Mouse (Mus musculus): ENCODE measurements around the gene Magohb.
A peak's percentile ranks its signal among the peaks of the same experiment; 100 is the strongest.
"Not testable (repeated sequence)": the region's sequence is repeated elsewhere in the genome, so short reads cannot be mapped to it uniquely, and the experiment has no call there.

Magohb gene

DNA sequence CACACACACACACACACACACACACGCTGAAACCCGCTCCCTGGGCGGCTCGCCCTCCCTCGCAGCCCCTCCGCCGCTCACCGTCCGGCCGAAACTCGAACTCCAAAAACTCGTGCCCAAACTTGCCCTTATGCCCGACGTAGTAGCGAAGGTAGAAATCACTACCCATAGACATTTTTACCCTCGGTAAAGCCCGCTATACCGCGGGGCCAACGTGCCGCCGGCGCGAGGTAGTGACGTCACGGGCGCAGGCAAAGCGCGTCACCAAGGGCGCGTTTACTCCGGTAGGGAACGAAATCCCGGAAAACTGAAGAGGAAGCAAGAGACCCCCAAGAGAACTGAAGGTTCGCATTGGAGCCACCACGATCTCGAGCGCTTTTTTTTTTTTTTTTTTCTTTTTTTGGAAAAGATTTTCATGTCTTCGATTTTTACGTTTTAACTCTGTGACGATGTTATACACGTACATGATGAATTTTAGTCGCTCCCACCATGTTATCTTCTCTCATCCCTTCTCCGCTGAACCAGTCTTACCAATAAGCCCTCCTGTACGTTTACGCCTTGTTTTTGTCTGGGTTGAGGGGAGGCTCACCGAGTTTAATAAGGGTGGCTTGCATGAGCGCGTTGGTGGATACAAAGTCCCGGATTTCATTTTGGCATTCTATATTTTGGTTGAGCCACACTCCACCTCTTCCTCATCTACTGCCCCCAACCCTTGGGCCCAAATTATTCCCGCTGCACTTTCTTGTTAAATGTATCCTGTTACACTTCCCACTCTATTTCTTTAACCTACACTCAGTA is at the start of gene Magohb:
TSS of gene Magohb (minus strand) at position 254 of the 798 bp plus-strand sequence.
- DNase-seq (ENCODE audit: low read depth, low spot score) = peak; percentile 74

DNA sequence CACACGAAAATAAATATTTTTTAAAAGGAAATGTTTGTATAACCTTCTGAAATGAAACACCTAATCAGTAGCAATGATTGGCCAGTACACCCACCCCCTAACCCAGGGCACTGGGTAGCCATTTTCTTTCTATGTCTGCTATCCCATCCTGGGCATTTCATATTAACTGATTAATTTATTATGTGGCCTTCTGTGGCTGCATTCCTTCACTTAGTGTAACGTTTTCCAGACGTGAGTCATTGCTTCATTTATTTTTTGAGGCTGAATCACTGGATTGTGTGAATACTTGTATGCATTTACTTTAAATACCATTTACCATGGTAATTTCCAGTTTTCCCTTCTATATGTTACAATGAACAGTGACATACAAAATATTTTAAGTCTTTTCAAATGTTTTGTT is 47.0 kb upstream of the Magohb start:
- DNase-seq (ENCODE audit: low read depth, low spot score) = no peak

DNA sequence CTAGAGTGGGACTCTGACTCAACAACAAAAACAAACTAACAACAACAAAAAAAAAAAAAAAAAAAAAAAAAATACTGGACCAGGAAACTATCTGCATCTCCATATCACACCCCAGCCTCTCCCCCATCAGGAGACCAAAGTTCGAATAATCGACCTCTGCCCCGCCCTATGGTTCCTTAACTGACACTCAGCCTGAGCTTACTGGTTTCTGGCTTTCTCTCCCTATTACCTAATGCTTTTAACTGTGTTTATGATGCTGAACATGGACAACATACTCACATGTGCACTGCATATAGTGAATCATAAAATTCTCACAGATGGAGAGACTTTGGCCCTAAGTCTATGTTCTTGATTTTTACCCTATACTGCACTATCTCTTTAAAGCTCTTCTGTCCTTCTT is 46.3 kb upstream of the Magohb start:
- no peak for DNase-seq (ENCODE audit: low read depth, low spot score)

DNA sequence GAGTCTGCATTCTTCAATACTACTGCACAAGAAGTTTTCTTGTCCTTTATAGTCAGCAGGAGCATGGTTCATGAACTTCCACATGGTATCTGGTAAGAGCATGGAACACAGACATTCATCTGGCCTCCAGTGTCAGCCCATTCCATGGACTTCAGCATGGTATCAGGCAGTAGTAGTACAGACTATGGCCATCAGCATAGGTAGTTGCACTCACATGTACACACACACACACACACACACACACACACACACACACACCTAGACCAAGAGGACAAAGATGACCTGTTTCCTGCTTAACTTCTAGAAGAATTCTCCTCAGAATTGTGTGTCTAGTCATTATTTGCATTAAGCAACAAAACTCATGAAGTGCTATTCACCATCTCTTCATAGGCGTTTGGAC is 45.7 kb upstream of the Magohb start:
- DNase-seq (ENCODE audit: low read depth, low spot score) = no peak

DNA sequence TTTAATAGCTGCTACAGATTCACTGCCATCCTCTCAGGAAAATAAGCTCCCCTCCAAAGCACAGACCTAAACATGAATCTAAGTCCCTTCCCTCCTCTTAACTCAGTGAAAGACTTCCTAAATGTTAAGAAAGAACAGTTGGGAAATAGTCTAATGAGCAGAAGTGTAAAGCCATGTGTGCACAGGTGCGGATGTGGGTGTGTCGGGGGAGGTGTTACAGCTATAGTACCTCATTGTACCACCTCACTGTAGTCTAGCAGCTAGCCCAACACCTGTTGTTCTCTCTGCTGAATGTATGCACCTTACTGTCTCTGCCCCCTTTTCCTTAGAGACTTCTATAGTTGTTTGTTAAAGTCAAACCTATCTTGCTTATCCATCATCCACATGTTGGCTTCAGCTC is 34.0 kb upstream of the Magohb start:
- no peak for DNase-seq (ENCODE audit: low read depth, low spot score)

DNA sequence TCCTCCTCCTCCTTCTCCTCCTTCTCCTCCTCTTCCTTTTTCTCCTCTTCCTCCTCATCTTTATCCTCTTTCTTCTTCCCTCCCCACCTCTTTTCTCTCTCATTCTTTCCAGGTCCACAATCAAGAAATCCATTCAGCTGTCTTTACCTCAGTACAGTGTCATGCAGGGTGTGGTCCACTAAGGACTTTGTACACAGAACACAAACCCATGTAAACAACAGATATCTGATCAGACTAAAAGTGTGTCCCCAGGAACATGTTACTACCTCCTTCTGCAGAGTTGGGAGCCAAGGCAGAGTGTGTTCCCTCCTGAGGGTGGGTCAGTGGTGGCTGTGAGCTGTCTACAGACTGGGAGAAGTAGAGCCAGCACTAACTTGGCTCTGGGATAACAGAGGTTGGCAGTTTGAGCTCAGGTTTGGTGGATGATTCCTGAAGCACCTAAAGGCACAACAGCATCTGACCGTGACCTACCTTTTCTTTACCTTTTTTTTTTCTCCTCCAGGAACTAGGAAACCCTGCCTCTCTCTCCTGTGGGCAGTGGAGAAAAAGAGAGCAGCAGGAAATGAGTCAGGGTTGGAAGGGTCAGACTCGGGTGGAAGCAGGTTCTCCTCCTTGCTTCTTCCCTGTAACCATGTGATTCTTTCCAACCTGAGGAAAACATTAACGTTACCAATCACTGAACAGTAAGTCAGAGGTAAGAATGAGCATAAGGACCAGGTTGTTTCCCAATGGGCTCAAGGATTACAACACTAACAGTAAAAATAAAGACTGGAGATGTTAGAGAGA is 29.0 kb upstream of the Magohb start:
- DNase-seq (ENCODE audit: low read depth, low spot score) = no peak

DNA sequence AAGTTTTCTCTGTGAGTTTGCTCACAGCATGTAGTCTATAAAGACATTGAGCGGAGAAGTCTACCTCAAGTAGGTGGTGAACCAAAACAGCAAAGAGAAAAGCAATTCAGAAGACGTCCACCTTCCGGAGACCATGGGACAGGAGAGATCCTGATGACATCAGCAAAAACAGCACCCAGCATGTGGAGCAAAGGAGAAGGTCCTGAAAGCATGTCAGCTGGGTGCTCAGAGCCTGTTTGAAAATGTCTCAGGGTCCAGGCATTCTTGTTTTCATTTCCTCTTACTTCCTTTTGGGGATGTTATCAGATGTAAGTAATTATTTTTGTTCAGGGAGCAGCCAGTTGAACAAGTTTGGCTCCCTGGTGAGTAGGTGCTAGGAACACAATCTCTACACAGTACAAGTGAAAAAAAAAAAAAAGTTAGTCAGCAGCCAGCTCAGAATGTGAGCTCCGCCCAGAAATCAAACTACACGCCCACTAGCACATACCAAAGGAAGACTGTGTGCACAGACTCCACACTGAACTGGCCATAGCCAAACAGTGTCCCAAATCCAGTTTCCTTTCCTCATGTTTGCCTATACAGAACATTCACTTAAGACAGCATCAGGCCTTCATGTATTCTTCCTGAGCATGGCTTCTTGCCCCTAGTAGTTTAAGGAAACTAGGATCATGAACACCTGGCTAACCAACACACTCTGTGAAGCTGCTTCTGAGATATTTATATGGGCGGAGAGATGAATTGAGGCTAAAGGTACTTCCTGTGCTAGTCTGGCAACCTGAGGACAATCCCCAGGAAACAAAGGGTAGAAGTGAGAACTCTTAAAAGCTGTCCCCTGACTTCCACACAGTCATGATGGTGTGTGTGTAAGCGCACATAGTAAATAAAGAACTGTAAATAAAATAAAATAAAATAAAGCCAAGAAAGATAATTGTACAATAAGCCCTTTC is 23.4 kb upstream of the Magohb start:
- no peak for DNase-seq (ENCODE audit: low read depth, low spot score)

DNA sequence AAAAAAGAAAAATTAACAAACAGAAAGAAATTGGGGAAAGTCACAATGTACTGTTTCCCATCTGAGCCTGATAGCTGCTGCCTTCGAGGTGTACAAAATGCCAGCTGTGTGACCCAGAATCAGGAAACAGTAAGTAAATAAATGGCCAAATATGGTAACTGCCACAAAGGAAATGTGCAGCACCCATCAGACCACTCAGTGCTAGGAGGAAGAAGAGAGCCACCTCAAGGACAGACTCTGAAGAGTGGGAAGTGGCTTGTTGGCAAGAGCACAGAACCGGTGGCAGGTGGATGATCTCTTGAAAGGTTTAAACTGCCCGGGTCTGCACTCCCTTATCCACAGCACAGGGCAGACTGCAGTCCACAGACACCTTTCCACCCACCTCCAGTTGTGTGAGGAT is 15.0 kb upstream of the Magohb start:
- no peak for DNase-seq (ENCODE audit: low read depth, low spot score)

DNA sequence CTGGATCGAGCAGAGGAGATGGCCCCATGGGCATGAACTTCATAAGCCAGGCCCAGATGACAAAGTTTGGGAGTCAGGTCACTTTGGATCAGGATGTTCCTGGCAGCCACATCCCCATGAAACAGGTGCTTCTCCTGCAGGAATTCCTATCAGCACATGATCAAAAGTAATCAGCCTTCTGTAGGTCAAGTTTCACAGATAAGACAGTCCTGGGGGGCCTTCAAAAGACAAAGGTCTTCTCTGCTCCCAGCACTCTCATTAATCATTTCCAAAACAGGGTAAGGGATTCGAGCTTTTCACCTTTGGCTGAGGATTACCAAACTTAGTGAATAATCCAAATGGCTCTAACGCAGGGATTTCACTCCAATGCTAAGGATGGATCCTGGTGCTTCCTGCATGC is 11.7 kb upstream of the Magohb start:
- no peak for DNase-seq (ENCODE audit: low read depth, low spot score)

DNA sequence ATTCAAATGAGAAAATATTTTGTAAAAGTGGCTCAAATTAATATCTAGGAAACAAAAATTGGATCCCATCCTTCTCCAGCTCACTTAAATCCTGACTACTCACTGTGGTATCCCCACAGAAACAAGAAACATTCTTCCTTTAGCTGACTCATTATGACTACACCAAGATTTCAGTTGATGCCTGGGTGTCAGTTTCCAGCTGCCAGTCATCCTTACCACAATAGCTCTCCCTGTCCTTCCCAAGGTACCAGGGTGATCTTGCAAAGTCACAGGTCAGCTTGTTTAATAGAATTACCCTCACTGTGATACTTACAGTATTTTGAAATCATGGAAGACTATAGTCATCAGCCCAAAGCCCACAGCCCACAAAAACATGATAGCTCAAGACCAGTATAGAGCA is 5.5 kb upstream of the Magohb start:
- no peak for DNase-seq (ENCODE audit: low read depth, low spot score)

DNA sequence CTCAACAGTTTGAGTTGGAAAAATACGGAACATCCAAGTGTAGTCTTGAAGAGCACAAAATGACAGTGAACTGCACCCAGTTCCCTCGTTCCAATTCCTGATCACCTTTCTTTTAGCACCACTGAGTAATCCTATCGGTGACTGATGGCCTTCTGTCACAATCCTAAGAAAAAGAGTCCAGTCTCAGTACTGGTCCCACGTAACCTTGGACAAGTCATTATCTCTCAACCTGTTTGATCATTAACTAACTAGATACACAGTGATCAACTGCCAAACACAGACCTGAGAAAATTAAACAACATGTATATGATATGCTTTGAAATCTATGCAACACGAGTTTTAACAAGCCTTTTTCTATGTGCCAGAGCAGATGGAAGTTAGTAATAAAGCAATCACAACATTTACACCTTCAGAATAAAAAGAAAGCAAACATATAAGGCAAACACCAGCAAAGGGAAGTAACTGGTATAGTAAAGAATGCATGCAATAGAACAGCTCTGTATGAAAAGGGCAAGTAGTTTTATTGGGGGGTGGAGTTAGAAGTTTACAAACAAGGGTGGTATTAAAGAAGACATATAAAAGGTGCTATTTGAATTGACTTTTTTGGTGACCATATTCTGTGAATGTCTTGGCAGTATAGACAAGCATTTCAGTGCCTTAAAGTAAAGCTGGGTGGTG is 1.5 kb upstream of the Magohb start:
- DNase-seq (ENCODE audit: low read depth, low spot score) = no peak

DNA sequence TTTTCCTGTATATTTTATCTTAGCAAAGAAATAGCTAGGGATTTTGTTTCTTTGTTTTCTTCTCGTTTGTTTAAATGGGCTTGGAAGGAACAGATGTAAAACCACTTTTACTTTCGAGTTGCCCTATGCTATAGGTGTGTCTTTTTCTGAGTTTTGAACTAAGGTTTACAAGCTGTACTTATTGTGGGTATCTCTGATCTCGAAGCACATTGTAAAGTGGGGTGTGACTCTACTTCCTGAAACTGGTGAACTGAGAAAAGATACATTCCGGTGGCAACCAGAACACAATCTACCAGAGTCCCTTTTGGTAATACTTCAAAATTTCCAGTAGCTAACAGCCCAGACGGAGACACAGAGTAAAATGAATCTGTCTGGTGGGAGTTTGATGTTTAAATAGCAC is 872 bp upstream of the Magohb start:
- no peak for DNase-seq (ENCODE audit: low read depth, low spot score)

DNA sequence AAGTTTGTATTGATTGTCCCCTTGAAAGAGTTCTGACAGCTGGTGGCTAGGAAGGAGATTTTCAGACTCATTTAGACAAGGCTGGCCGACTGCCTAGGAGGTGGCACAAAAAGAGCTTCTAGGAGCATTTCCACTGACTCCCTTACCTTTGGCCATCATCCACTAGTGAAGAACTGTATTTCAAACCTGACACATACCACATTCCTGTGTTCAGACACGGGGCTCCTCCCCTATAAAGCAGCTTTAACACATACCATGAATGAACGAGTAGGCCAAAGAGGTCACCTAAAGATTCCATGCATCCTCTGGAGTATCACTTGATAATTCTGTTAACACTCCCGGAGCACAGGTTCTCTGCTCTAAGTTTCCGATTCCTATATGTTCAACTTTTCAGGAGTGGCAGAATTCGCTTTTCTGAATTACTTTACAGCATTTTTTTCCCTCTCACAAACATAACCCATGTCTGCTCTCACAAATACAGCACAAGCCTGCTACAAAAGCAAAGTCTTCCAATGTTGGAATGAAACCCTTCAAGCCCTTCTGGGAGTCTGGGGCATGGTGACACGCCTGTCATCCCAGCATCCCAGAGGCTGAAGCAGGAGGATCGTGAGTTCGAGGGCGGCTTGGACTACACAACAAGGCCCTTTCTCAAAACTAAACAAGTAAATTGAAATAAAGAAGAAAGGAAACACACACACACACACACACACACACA is 611 bp downstream of the Magohb start:
- peak; percentile 25 for DNase-seq (ENCODE audit: low read depth, low spot score)

DNA sequence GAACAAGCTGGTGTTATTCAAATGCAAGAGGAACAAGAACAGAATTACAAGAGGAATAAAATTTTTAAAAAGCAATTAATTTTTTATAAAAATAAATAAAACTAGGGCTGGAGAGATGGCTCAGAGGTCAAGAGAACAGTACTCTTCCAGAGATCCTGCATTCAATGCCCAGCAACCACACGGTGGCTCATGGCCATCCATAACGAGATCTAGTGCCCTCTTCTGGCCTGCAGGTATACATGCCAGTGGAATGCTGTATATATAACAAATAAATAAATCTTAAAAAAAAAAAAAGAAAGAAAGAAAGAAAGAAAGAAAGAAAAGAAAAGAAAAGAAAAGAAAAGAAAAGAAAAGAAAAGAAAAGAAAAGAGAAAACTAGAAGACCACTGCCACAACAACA is 2.6 kb downstream of the Magohb start:
- no peak for DNase-seq (ENCODE audit: low read depth, low spot score)

DNA sequence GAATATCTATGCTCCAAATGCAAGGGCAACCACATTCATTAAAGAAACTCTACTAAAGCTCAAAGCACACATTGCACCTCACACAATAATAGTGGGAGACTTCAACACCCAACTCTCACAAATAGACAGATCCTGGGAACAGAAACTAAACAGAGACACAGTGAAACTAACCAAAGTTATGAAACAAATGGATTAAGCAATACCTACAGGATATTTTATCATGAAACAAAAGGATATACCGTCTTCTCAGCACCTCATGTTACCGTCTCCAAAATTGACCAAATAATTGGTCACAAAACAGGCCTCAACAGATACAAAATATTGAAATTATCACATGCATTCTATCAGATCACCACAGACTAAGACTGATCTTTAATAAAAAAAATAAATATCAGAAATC is 14.9 kb downstream of the Magohb start:
- DNase-seq (ENCODE audit: low read depth, low spot score) = not testable (repeated sequence)

DNA sequence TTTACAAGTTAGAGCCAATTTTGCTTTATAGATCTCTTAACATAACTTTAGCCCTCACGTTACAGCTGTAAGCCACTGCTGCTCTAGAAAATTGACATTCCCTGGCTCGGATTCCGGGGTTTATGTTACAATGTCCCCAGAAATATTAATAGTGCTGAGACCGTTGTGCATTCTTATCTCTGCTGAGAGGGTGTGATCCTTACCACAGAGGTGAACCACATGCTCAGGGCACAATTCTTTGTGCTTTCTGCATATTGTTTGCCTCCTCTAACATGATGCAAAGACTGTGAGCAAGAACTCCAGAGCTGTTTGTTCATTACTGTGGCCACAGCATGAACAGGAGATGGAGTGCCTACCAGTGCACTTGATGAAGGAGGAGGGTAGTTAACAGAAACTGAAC is 16.4 kb downstream of the Magohb start:
- no peak for DNase-seq (ENCODE audit: low read depth, low spot score)

DNA sequence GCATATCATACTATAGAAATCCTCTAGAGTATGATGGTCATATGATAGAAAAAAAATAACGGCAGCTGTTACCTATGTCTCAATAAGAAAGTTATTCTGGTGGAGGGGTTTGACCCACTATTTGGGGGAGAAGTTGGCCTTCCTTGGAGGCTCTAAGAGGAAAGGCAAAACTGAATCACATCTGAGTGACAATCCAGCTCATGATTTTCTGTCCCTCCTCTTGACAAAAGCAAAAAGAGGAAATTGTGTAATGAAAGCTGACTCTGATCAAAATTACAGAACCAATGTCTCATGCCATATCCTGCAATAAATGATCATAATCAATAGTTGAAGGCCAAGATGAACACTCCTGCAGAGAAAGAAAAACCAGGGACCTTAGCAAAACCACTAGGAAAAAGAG is 20.7 kb downstream of the Magohb start:
- no peak for DNase-seq (ENCODE audit: low read depth, low spot score)

DNA sequence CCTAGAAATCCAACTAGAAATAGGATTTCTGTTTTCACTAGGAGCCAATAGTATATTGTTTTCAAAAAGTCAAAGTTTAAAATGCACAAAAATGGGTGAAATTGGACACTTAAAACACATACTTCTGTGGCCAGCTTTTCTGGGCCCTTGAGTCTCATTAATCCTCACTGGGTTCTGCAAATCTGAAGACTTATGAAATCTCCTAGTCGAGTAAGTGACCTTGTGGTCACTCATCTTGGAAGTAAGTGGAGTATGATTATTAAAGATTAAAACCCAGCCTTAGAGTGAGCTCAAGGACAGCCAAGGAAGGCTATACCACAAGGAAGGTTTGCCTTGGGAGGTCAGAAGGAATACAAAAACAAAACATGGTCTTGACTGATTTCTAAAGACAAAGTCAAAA is 22.7 kb downstream of the Magohb start:
- DNase-seq (ENCODE audit: low read depth, low spot score) = no peak

DNA sequence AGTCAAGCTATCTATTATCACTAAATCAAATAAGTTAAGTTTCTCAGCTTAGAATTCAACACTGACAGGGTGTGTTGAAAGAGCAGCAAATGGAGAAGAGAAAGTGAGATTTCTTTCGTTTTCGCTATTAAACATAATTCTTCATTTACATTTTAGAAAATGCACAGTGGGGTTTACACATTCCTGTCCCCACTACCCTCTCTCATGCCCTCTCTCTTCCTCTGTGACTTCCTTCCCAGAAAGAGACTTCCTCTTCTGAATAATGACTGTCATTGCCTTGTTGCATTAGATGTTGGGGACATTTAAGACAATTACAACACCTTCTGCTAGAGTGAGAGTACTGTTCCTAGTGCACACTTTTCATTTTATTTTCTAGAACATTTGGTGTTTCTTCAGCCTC is 23.4 kb downstream of the Magohb start:
- DNase-seq (ENCODE audit: low read depth, low spot score) = no peak

DNA sequence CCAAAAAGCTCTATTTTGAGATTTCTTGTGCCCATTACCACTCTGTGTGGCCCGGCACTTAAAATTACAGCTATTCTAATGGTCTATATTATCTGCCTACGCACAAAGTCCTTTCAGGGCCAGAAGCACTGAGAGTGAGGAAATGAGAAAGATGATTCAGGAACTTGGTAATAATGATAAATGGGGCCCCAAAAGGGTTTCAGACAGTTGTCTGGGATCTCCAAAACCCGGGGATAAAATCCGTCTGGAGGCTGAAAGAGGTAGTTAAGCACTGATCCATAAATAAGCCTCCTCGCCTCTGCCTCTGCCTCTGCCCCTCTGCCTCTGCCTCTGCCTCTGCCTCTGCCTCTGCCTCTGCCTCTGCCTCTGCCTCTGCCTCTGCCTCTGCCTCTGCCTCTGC is 28.9 kb downstream of the Magohb start:
- DNase-seq (ENCODE audit: low read depth, low spot score) = no peak

DNA sequence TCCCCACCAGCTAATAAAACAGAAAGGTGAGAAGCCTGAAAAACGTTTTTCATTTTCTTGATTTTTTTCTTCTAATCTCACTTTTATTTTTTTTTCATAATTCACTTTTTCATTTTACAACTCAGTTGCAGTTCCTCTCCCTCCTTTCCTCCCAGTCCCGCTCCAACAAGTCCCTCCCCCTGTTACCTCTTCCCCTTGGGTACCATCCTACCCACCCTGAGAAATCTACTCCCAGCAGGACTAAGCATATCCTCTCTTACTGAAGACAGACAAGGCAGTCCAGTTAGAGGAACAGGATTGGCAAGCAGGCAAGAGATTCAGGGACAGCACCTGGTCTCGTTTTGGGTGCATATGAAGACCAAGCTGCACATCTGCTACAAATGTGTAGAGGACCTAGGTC is 30.3 kb downstream of the Magohb start:
- DNase-seq (ENCODE audit: low read depth, low spot score) = no peak

Data from retina, postnatal 7 days (tissue).